Mouse (Mus musculus): ENCODE measurements around the gene A930033H14Rik. TPM values are rescaled to one million over a fixed set of nuclear protein-coding genes. Genes with fewer than 3 reads are reported as not detected.

A930033H14Rik gene
- 0.40 and 0.75 TPM in 2 replicates for polyA plus RNA-seq (2021; fragmentation: Nextera tagmentation)
- long read RNA-seq, experiment 1, partial matches to known transcripts, result 0 of 2 reads
- long read RNA-seq, experiment 1, other reads (novel, unspliced or antisense), result 0 of 2 reads
- long read RNA-seq, experiment 2, partial matches to known transcripts, result 0 of 3 reads
- long read RNA-seq, experiment 2, other reads (novel, unspliced or antisense), result 0 of 3 reads

DNA sequence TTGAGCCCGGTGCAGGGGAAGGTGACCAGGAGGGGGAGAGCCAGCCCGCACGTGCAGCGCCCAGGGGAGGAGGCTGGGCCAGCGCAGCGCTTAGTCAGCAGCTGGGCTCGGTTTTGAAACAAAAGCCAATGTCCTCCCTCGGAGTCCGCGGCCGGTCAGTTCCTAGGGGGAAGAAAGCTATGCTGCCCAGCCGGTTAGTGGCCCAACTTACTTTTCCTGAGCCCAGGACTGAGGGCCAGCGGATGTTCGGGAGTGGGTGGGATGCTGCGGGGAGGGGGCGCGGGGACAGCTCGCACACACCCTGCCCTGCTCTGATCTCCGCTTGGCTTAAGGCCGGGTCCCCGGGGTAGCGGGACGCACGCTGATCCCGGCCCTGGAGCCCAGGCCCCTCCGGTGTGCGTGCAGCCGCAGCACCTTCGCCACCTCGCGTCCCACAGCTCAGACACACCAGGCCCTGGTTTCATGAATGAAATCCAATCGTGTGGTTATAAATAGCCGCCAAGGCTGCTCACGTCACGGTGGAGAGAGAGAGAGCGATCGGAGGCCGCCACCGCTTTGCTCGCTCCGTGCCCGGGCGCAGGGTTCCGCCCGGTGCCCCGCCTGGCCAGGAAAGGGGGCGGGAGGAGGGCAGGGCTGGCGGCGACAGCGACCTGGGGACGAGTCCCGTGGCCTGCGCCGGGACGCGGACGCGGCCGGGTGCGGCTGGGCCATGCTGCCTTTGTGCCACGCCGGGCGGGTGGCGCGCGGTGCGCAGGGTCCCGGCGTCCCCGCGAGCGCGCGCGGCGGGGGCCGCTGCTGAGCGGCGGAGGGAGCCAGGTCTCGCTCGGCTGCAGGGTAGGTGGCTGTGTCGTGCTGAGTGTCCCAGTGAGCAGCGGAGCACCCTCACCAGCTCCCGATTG is at the start of gene A930033H14Rik:
A930033H14Rik (minus strand) TSS at position 557 of the 899 bp plus-strand sequence.

Other genes with a start within 250 kb of the A930033H14Rik start
- gene Rhobtb1, start 61.7 kb downstream of the A930033H14Rik start, polyA plus RNA-seq (2021; fragmentation: Nextera tagmentation), result 0.64 and 2.4 TPM in 2 replicates
- 0.61 and 1.1 TPM in 2 replicates for gene Cdk1, start 139.8 kb upstream of the A930033H14Rik start, polyA plus RNA-seq (2021; fragmentation: Nextera tagmentation)
- gene Ank3, start 185.7 kb upstream of the A930033H14Rik start, polyA plus RNA-seq (2021; fragmentation: Nextera tagmentation), result 46.3 and 51.9 TPM in 2 replicates